Mouse (Mus musculus): Measurements from ENCODE around the gene Uba6.

The Uba6 gene

DNA sequence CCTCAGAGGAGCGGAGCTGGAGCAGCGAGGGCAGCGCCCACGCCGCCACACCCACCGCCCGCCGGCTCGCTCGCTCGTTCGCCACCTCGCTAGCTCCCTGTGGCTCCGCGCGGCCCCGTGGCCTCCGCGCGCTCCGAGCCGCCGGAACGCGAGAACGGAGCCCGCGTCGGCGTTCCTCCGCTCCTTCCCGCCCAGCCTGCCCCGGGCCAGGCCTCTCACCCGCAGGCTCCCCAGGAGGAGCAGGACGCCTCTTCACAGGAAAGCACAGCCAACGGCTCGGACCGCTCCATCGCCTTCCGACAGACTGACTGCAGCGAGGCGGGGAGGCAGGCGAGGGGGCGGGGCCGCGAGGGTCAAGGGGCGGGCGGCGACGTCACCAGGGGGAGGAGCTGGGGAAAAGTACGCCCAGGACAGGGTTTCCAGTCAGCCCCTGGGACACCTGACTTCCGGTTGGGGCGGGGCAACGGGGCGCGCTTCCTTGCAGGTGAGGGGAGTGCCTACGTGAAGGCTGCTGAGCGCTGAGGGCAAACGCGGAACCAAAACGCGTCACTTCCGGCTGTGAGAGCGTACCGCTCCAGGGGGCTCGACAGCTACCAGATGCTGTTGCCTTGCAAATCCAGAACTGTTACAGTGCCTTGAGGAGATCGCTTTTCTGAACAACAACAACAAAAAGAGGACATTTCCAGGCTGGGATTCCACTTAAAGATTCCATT, at the start of gene Uba6:
Uba6 (minus strand) TSS at position 355 of the 713 bp plus-strand sequence.
- DNase-seq (ENCODE audit: low read depth, low spot score): peak; percentile 100
- Histone ChIP-seq H3K36me3 (ENCODE audit: control insufficient read depth, insufficient read depth, low read length, poor library complexity, severe bottlenecking) (no peaks in the 10 kb centered on the region), H3K27me3 (ENCODE audit: control insufficient read depth, insufficient read depth, low read length, poor library complexity, severe bottlenecking) (no peaks in the 10 kb centered on the region)

DNA sequence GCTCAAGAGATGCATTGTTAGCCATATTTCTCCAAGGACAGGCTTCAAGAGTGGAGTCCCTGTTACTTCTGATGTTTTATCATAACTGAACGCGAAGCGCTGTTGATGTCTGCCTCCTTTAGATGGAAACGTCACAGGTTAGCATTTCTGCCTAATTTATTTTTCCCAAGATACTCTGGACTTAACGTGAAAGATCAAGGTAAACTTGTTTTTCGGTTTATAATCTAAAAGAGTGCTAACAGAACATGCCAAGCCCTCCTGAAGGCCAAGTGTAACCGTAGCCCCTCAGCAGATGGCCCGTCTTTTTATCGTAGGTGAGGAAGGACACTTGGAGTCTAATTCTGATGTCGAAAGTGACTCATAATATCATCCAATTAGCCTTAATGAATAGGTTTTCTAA, 25.2 kb upstream of the Uba6 start, which contains the start of gene Gnrhr:
Gnrhr (minus strand) TSS at position 101 of the 400 bp plus-strand sequence.
- DNase-seq (ENCODE audit: low read depth, low spot score): no peak
- H3K27me3 ChIP-seq (ENCODE audit: control insufficient read depth, insufficient read depth, low read length, poor library complexity, severe bottlenecking): no peaks in the 10 kb centered on the region
- no peaks in the 10 kb centered on the region for H3K36me3 ChIP-seq (ENCODE audit: control insufficient read depth, insufficient read depth, low read length, poor library complexity, severe bottlenecking)

- H3K36me3 ChIP-seq (ENCODE audit: control insufficient read depth, insufficient read depth, low read length, poor library complexity, severe bottlenecking): no peaks in the 10 kb centered on the region
- H3K27me3 ChIP-seq (ENCODE audit: control insufficient read depth, insufficient read depth, low read length, poor library complexity, severe bottlenecking): no peaks in the 10 kb centered on the region
- DNase-seq (ENCODE audit: low read depth, low spot score): peak; percentile 62
These were observed 18.8 kb upstream of the Uba6 start for GRCm38 (mm10) chr5:86191356-86191755.

DNA sequence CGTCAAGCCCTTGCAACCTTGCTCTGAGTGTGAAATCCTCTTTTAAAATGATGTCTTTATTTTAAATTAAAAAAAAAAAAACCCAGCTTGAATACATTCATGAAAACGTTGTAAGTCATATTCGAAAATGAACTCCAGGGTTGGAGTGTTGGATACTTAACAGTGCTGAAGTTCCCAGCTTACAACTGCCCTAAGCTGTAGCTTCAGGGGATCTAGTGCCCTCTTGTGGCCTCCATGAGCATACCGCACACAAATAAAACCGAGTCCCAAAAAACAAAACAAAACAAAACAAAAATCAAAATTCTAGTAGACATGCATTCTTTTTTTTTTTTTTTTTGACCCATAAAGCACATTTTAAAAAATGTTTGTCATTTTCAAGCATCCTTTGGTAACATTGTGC, 18.2 kb upstream of the Uba6 start:
- DNase-seq (ENCODE audit: low read depth, low spot score): peak; percentile 78
- Histone ChIP-seq H3K27me3 (ENCODE audit: control insufficient read depth, insufficient read depth, low read length, poor library complexity, severe bottlenecking) (no peaks in the 10 kb centered on the region), H3K36me3 (ENCODE audit: control insufficient read depth, insufficient read depth, low read length, poor library complexity, severe bottlenecking) (no peaks in the 10 kb centered on the region)

DNA sequence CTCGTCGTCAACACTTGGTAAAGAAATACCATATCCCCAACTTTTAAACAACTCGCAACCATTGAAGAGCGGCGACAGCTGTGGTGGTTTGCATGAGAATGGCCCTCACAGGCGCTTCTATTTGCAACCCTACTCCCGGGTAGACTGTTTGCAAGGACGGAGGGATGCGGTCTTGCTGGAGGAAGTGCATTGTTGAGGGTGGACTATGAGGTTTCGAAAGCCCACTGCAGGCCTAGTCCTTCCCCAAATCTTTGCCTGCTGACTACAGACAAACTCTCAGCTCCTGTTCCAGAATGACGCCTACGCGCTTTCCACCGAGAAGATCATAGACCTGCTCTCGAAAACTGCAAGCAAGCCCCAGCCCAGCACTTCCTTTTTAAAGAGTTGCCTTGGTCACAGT, 17.7 kb upstream of the Uba6 start:
- peak; percentile 38 for DNase-seq (ENCODE audit: low read depth, low spot score)
- no peaks in the 10 kb centered on the region for H3K36me3 ChIP-seq (ENCODE audit: control insufficient read depth, insufficient read depth, low read length, poor library complexity, severe bottlenecking)
- no peaks in the 10 kb centered on the region for H3K27me3 ChIP-seq (ENCODE audit: control insufficient read depth, insufficient read depth, low read length, poor library complexity, severe bottlenecking)

GRCm38 (mm10) chr5:86187441-86187840, 14.8 kb upstream of the Uba6 start:
- DNase-seq (ENCODE audit: low read depth, low spot score): no peak
- Histone ChIP-seq H3K36me3 (ENCODE audit: control insufficient read depth, insufficient read depth, low read length, poor library complexity, severe bottlenecking) (no peaks in the 10 kb centered on the region), H3K27me3 (ENCODE audit: control insufficient read depth, insufficient read depth, low read length, poor library complexity, severe bottlenecking) (no peaks in the 10 kb centered on the region)

- no peak for DNase-seq (ENCODE audit: low read depth, low spot score)
- no peaks in the 10 kb centered on the region for H3K36me3 ChIP-seq (ENCODE audit: control insufficient read depth, insufficient read depth, low read length, poor library complexity, severe bottlenecking)
- H3K27me3 ChIP-seq (ENCODE audit: control insufficient read depth, insufficient read depth, low read length, poor library complexity, severe bottlenecking): no peaks in the 10 kb centered on the region
These were observed 1.2 kb upstream of the Uba6 start for GRCm38 (mm10) chr5:86173778-86174177.

DNA sequence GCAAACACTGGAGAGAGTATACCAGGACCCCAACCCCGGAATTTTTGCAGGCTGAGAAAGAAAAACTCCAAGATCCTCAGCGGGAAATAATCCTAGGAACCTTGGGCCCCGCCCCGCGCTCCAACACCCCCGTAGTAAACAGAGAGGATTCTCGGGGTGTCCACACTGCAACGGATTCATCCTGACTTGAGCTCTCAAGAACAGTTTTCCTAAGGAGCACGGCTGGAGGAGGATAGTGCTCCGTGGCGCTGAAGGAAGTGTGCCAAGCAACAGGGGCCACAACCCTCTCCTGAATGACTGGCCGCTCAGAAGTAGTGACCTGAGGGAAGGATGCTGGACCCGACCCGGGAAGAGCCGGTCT, 535 bp downstream of the Uba6 start:
- Histone ChIP-seq H3K36me3 (ENCODE audit: control insufficient read depth, insufficient read depth, low read length, poor library complexity, severe bottlenecking) (no peaks in the 10 kb centered on the region), H3K27me3 (ENCODE audit: control insufficient read depth, insufficient read depth, low read length, poor library complexity, severe bottlenecking) (no peaks in the 10 kb centered on the region)
- no peak for DNase-seq (ENCODE audit: low read depth, low spot score)

GRCm38 (mm10) chr5:86129828-86130227, 42.8 kb downstream of the Uba6 start:
- H3K36me3 ChIP-seq (ENCODE audit: control insufficient read depth, insufficient read depth, low read length, poor library complexity, severe bottlenecking): 0 out of 2 replicates have a peak, but pooled peaks cover 2% of the 10 kb centered on the region
- H3K27me3 ChIP-seq (ENCODE audit: control insufficient read depth, insufficient read depth, low read length, poor library complexity, severe bottlenecking): no peaks in the 10 kb centered on the region
- DNase-seq (ENCODE audit: low read depth, low spot score): no peak

- Histone ChIP-seq H3K36me3 (ENCODE audit: control insufficient read depth, insufficient read depth, low read length, poor library complexity, severe bottlenecking) (0 out of 2 replicates have a peak, but pooled peaks cover 2% of the 10 kb centered on the region), H3K27me3 (ENCODE audit: control insufficient read depth, insufficient read depth, low read length, poor library complexity, severe bottlenecking) (no peaks in the 10 kb centered on the region)
- DNase-seq (ENCODE audit: low read depth, low spot score): peak; percentile 31
These were observed 43.9 kb downstream of the Uba6 start for GRCm38 (mm10) chr5:86128749-86129148.

DNA sequence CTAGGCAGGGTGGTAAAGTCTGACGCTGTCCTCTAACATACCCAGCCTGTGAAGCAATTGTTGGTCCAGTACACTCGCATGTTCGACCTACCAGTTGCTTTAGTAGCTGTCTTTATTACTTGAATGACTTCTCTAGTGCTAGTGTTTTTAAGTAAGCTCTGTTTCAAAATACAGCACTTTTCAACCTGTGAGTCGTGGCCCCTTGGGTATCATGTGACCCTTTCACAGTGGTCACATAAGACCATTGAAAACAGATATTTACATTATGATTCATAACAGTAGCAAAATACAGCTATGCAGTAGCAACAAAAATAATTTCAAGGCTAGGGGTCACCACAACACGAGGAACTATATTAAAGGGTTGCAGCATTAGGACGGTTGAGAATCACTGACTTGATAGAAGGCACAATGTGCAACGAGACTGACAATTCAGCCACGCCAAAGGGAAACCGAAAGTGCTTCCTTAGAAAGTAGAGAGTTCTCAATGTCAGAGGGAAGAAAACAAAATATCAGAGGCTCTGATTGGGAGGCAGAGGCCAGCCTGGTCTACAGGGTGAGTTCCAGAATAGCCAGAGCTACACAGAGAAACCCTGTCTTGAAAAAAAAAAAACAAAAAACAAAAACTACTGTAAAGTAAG, 54.0 kb downstream of the Uba6 start:
- no peaks in the 10 kb centered on the region for H3K27me3 ChIP-seq (ENCODE audit: control insufficient read depth, insufficient read depth, low read length, poor library complexity, severe bottlenecking)
- H3K36me3 ChIP-seq (ENCODE audit: control insufficient read depth, insufficient read depth, low read length, poor library complexity, severe bottlenecking): peaks cover 2% of the 10 kb centered on the region; the same call in 1 of the 2 replicates
- peak; percentile 25 for DNase-seq (ENCODE audit: low read depth, low spot score)

DNA sequence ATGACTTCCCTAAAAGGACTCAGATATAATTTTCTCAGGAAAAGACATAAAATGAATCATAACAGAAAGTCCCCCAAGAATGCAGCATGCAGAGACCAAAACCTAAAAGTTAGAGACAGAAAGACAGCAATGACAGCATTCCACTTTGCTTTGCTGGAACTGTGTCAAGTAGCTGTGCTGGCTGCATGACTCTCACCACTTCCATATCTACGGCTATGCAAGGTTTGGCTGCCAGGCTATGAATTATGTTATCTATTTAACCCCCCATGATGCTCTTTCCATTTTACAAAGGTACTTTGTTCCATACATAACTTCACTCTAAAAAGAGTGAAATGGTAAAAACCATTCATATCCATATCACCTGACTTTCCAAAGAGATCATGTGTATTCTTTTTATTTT, 58.6 kb downstream of the Uba6 start:
- H3K27me3 ChIP-seq (ENCODE audit: control insufficient read depth, insufficient read depth, low read length, poor library complexity, severe bottlenecking): no peaks in the 10 kb centered on the region
- H3K36me3 ChIP-seq (ENCODE audit: control insufficient read depth, insufficient read depth, low read length, poor library complexity, severe bottlenecking): peaks cover 4% of the 10 kb centered on the region; the same call in 1 of the 2 replicates
- no peak for DNase-seq (ENCODE audit: low read depth, low spot score)

DNA sequence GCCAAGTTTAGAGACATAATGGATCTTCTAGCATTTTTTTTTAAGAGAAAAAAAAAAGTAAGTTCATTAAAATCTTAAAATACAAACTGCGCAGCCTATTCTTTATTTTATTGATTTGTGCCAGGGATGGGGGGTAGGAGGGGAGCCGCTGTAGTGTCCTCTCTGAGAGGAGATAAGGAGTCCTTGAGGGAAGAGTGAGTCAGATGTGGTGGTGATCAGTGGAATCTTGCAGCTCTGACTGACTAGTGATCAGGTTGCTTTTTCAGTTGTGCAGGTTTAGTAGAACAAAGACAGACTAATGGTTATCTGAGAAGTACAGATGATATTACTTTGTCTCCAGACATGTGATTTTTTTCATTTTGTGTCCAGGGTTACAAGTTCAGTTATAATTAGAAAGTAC, 59.6 kb downstream of the Uba6 start:
- no peak for DNase-seq (ENCODE audit: low read depth, low spot score)
- H3K27me3 ChIP-seq (ENCODE audit: control insufficient read depth, insufficient read depth, low read length, poor library complexity, severe bottlenecking): no peaks in the 10 kb centered on the region
- 0 out of 2 replicates have a peak, but pooled peaks cover 2% of the 10 kb centered on the region for H3K36me3 ChIP-seq (ENCODE audit: control insufficient read depth, insufficient read depth, low read length, poor library complexity, severe bottlenecking)

GRCm38 (mm10) chr5:86111074-86111473, 61.5 kb downstream of the Uba6 start:
- DNase-seq (ENCODE audit: low read depth, low spot score): no peak
- H3K36me3 ChIP-seq (ENCODE audit: control insufficient read depth, insufficient read depth, low read length, poor library complexity, severe bottlenecking): 0 out of 2 replicates have a peak, but pooled peaks cover 2% of the 10 kb centered on the region
- H3K27me3 ChIP-seq (ENCODE audit: control insufficient read depth, insufficient read depth, low read length, poor library complexity, severe bottlenecking): no peaks in the 10 kb centered on the region

DNA sequence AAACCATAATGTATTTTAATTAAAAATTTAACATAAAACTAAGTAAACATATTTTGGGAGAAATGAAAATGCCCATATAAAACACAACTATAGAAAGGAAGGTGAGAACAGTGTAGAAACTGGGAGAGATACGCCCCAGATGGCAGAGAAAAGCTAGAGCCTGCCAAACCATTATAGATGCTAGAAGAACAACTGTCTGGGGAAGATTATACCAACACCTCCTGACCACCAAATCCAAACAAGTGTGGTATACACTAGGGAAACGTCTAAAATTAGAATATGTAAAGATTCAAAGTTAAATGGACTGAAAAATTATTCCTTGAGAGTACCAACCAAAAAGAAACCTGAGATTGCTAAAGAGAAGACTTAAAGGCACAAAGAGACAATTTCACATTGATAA, 66.0 kb downstream of the Uba6 start:
- Histone ChIP-seq H3K36me3 (ENCODE audit: control insufficient read depth, insufficient read depth, low read length, poor library complexity, severe bottlenecking) (peaks cover 9% of the 10 kb centered on the region), H3K27me3 (ENCODE audit: control insufficient read depth, insufficient read depth, low read length, poor library complexity, severe bottlenecking) (no peaks in the 10 kb centered on the region)
- no peak for DNase-seq (ENCODE audit: low read depth, low spot score)
